Mouse (Mus musculus) embryonic facial prominence, embryonic 14.5 days (tissue): ENCODE measurements at regions not wholly inside any gene's neighbourhood (a gene's known extent, or its start where the extent isn't known, plus 50 kb on each side); places are given as distances from the start of the nearest gene placed in this dataset.

Experiments used
- ATAC-seq: fragments of 200-750 bp; cut with Nextera tagmentation; 2 replicates; pipeline ENCODE4 v1.8.0; 2017; ENCODE audit warnings: low read depth, moderate number of reproducible peaks, moderate TSS enrichment
- DNase-seq: peaks from one replicate; pipeline ENCODE4 v3.0.0-alpha.2; 2015; ENCODE audit warnings: low spot score
- H3K27ac ChIP-seq: fragments of 300-500 bp; sonication (generic); replicated peaks from 2 replicates; pipeline ENCODE4 v1.5.1; 2014; ENCODE audit warnings: low read depth, mild to moderate bottlenecking, low read length, moderate library complexity
- H3K27me3 ChIP-seq: fragments of 300-500 bp; sonication (generic); replicated peaks from 2 replicates; pipeline ENCODE4 v1.6.1; 2014; ENCODE audit warnings: low read length; ENCODE audit not compliant: control insufficient read depth, insufficient read depth
- H3K36me3 ChIP-seq: fragments of 300-500 bp; sonication (generic); 2 replicates; pipeline ENCODE4 v1.6.1; 2014; ENCODE audit warnings: low read length, mixed read lengths; ENCODE audit not compliant: control insufficient read depth, insufficient read depth
- H3K4me1 ChIP-seq: fragments of 300-500 bp; sonication (generic); 2 replicates; pipeline ENCODE4 v1.6.1; 2014; ENCODE audit warnings: antibody characterized with exemption, low read length; ENCODE audit not compliant: control insufficient read depth, insufficient read depth
- H3K4me2 ChIP-seq: fragments of 300-500 bp; sonication (generic); 2 replicates; pipeline ENCODE4 v1.6.1; 2014; ENCODE audit warnings: low read depth, mild to moderate bottlenecking, low read length, moderate library complexity, mixed read lengths
- H3K4me3 ChIP-seq: fragments of 300-500 bp; sonication (generic); 2 replicates; pipeline ENCODE4 v1.5.1; 2014; ENCODE audit warnings: low read depth, mild to moderate bottlenecking, low read length
- H3K9ac ChIP-seq: fragments of 300-500 bp; sonication (generic); 2 replicates; pipeline ENCODE4 v1.6.1; 2014; ENCODE audit warnings: low read depth, mild to moderate bottlenecking, low read length, moderate library complexity, mixed read lengths
- H3K9me3 ChIP-seq: fragments of 300-500 bp; sonication (generic); 2 replicates; pipeline ENCODE4 v1.6.1; 2016; ENCODE audit warnings: low read length; ENCODE audit not compliant: control insufficient read depth
- WGBS: fragments of 180-500 bp; shearing (Covaris S2); extraction: QIAGEN DNeasy Blood & Tissue Kit; methylation state at CpG from one replicate; pipeline ENCODE4 v1.1.7; 2014; 5-methylcytosine and 5-hydroxymethylcytosine counted together

DNA sequence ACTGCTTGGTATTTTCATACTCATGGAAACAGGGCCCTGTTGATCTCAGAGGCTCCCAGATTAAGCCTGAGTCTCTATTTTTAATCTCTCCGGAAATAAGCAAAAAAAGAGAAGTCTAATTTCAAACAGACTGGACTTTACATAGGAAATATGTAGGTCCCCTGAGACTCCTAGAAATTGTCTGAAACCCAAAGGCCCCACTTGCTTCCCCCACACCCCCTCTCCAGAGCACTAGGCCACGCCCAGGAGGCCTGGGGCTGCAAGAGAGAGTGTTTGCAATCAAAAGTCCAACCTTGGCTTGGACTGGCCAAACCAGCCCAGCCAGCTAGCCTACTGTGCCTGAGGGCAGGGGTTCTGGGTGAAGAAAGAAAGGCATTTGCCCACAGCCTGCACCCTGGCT, 111.0 kb downstream of the Zfp36l1 start:
- DNase-seq (peak; percentile 69), ATAC-seq (0 out of 2 replicates have a peak, but pooled peaks have one; percentile 38)
- no peaks in the 10 kb centered on the region for H3K9me3 ChIP-seq
- no peak overlapping the region for H3K9ac ChIP-seq
- WGBS: 39% methylated on average over 2 of the region's 2 CpGs
- no peak overlapping the region for H3K4me3 ChIP-seq
- H3K27ac ChIP-seq: peak overlapping the region; percentile 81
- H3K36me3 ChIP-seq: no peaks in the 10 kb centered on the region
- H3K4me1 ChIP-seq: peaks cover 23% of the 10 kb centered on the region
- H3K27me3 ChIP-seq: no peaks in the 10 kb centered on the region
- H3K4me2 ChIP-seq: no peak overlapping the region

DNA sequence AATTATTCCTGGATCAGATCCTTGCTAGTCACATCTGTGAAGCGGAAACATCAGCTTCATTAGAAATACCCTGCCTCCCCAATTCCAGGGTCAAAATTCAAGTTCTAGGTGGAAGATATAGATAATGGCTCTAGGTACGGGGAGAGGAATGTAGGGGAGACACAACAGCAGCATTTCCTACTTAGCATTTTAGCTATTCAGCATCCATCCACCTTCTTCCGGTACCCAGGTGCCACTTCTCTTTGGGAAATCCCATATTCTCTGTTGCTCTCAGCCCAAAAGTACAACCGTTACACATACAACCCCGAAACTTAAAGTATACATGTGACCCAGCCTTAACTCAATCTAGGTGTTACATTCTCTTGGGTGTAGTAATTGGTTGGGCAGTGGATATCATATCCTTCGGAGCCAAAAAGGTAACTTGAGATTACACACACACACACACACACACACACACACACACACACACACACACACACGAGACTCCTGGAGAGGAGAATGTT, 112.9 kb downstream of the Zfp36l1 start:
- Histone ChIP-seq H3K27me3 (no peaks in the 10 kb centered on the region), H3K4me3 (no peak overlapping the region), H3K36me3 (no peaks in the 10 kb centered on the region), H3K9me3 (no peaks in the 10 kb centered on the region), H3K9ac (no peak overlapping the region), H3K27ac (no peak overlapping the region), H3K4me1 (peaks cover 25% of the 10 kb centered on the region), H3K4me2 (no peak overlapping the region)
- DNase-seq (no peak), ATAC-seq (no peak)
- WGBS: 85% methylated on average over 7 of the region's 7 CpGs

DNA sequence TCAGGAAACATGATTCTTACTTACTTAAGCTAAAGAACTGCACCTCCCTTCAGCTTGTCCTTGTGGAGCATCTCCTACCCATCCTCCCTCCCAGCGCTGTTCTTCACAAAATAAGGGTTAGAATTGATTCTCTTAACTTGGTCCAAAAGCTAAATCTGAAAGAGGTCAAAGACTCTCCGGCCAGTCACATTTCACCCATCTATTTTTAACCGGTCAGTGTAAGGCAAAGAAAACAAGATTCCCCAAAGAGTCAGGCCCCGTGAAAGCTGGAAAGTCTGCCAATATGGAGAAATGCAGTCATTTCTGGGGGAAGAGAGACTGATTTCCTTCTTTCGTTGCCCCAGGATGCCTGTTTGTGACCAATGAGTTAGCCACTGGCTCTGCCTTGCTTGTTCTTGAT, 114.0 kb downstream of the Zfp36l1 start:
- Histone ChIP-seq H3K36me3 (no peaks in the 10 kb centered on the region), H3K27ac (no peak overlapping the region), H3K9ac (no peak overlapping the region), H3K27me3 (no peaks in the 10 kb centered on the region), H3K9me3 (no peaks in the 10 kb centered on the region), H3K4me3 (no peak overlapping the region), H3K4me2 (no peak overlapping the region), H3K4me1 (peaks cover 36% of the 10 kb centered on the region)
- WGBS: 76% methylated on average over 5 of the region's 5 CpGs
- DNase-seq (no peak), ATAC-seq (no peak)

DNA sequence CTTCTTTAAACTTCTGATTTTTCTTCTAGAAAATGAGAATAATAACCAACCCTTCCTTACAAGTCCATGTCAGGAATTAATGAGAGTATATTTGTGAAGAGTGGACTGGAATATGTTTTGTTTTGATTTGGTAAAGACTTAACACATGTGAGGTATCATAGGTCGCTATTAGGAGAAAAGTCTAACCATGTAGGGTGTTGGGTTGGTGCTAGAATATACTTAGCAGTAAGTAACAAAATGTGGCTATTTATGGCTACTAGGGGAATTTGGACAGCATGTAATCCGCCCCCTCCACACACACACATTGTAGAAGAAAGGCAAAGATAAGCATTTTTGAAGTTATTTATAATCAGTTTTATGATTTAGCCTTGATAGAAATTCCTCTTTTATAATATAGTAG, 114.5 kb downstream of the Zfp36l1 start:
- DNase-seq (no peak), ATAC-seq (no peak)
- Histone ChIP-seq H3K36me3 (no peaks in the 10 kb centered on the region), H3K4me3 (no peak overlapping the region), H3K9me3 (no peaks in the 10 kb centered on the region), H3K9ac (no peak overlapping the region), H3K27me3 (no peaks in the 10 kb centered on the region), H3K4me2 (no peak overlapping the region), H3K27ac (no peak overlapping the region), H3K4me1 (peaks cover 38% of the 10 kb centered on the region)
- WGBS: 85% methylated on average over 2 of the region's 2 CpGs

DNA sequence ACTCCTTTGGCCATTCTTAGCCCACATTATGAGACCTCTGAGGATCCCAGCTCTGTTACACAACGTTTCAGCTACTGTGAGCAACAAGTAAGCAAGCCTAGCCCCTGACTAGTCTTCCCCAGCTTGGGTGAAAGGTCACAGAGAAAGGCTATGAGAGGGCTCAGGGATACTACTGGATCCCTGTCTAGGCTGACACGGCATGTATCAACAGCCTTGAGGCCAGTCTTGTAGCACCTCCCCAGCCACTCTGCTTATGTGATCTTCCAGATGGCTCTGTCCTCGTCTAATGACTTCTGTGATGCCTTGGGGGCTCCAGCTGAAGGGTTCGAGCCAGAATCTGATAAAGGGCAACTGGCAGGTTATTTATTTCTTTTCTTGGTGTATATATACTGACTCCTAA, 115.6 kb downstream of the Zfp36l1 start:
- DNase-seq (no peak), ATAC-seq (no peak)
- H3K4me1 ChIP-seq: peaks cover 29% of the 10 kb centered on the region
- WGBS: 37% methylated on average over 4 of the region's 4 CpGs
- H3K4me2 ChIP-seq: no peak overlapping the region
- no peaks in the 10 kb centered on the region for H3K27me3 ChIP-seq
- H3K9me3 ChIP-seq: no peaks in the 10 kb centered on the region
- H3K27ac ChIP-seq: no peak overlapping the region
- no peak overlapping the region for H3K9ac ChIP-seq
- no peak overlapping the region for H3K4me3 ChIP-seq
- no peaks in the 10 kb centered on the region for H3K36me3 ChIP-seq

DNA sequence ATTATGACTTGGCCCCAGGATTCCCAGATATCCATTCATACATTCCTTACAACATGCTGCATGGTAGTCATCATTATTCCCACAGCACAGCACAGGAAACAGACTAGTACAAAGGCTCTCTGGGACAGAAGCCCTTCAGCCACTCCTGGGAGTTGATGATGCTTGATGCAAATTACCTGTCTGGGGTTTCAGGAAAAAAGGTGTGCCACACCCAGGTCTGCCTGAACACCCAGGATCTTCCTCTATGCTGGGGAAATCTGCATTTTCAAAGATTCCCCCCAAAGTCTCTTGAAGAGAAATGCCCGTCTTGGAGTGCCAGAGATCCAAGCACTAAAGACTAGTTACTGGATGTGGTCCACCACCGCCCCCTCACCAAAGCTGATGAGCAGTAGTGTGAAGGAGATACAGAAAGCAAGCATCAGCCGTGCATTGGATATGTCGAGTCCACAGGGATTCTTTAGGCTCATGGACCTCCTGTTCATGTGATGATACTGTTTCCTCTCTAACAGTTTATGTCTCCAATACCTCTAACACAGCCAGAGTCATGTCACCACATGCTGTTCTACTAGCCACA, 117.2 kb downstream of the Zfp36l1 start:
- WGBS: 79% methylated on average over 4 of the region's 4 CpGs
- H3K4me2 ChIP-seq: no peak overlapping the region
- no peaks in the 10 kb centered on the region for H3K9me3 ChIP-seq
- no peak for ATAC-seq
- no peaks in the 10 kb centered on the region for H3K36me3 ChIP-seq
- H3K9ac ChIP-seq: no peak overlapping the region
- H3K27ac ChIP-seq: no peak overlapping the region
- H3K27me3 ChIP-seq: no peaks in the 10 kb centered on the region
- H3K4me1 ChIP-seq: peaks cover 32% of the 10 kb centered on the region
- DNase-seq: no peak
- no peak overlapping the region for H3K4me3 ChIP-seq

DNA sequence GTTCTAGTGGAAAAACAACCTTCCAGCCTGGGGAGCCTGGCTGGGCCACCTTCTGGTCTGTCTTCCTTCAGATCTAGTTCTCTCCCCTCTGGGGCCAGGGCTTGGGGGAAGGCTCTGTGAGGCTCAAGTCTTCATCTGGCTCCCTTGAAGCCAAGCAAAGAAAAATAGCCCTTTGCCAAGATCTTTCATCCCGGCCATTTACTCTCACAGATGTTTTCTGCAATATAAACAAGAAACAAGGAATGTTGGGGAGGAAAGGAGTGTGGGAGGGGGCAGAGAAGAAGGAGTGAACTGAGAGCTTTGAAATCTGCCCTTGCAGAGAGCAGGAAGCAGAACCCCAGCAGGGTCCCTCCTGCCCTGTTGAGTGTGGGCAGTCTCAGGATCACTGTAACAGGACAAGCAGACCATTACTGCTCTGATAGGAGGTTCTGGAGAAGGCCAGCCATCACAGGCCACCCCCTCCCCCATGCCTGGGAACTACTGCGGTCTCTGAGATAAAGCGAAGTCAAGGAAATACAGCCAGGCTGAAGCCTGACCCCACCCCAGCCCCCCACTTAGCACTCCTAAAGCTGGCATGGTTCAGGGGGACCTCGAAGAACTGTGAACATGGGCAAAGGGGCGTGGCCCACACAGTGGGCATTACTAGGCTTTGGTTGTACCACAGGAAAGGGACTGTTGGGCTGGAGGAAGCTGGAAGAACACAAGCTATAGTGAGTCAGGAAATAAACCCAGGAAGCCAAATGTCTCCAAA, 118.8 kb downstream of the Zfp36l1 start:
- 54% methylated on average over 5 of the region's 5 CpGs for WGBS
- DNase-seq (peak; percentile 86), ATAC-seq (peak; percentile 27; the same call in 1 of the 2 replicates)
- H3K4me1 ChIP-seq: peaks cover 48% of the 10 kb centered on the region
- no peaks in the 10 kb centered on the region for H3K36me3 ChIP-seq
- peak overlapping the region; percentile 69 for H3K27ac ChIP-seq
- no peak overlapping the region for H3K4me2 ChIP-seq
- H3K9me3 ChIP-seq: no peaks in the 10 kb centered on the region
- H3K4me3 ChIP-seq: no peak overlapping the region
- no peak overlapping the region for H3K9ac ChIP-seq
- no peaks in the 10 kb centered on the region for H3K27me3 ChIP-seq

DNA sequence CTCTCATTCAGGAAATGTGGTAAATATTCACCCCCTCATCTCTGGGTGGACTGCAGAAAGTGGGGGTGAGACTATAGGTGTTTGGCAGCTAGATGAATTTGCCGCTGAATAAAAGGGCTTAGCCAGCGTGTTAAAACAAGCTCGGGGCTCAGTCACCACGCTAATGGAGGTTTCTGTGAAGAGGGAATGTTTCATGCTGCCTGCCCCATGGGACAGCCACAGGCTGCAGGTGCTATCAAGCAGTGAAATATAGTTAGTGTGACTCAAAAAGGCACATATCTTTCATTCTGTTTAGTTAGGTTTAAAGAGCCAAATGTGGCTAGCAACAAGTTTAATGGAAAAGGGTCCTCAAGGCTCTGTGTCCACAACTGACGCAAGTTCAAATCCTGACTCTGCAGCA, 121.5 kb downstream of the Zfp36l1 start:
- H3K9ac ChIP-seq: no peak overlapping the region
- DNase-seq (no peak), ATAC-seq (no peak)
- H3K9me3 ChIP-seq: no peaks in the 10 kb centered on the region
- WGBS: 37% methylated on average over 5 of the region's 5 CpGs
- H3K27me3 ChIP-seq: no peaks in the 10 kb centered on the region
- H3K4me3 ChIP-seq: no peak overlapping the region
- H3K4me2 ChIP-seq: no peak overlapping the region
- H3K36me3 ChIP-seq: no peaks in the 10 kb centered on the region
- H3K4me1 ChIP-seq: peaks cover 72% of the 10 kb centered on the region
- H3K27ac ChIP-seq: peak overlapping the region; percentile 66

DNA sequence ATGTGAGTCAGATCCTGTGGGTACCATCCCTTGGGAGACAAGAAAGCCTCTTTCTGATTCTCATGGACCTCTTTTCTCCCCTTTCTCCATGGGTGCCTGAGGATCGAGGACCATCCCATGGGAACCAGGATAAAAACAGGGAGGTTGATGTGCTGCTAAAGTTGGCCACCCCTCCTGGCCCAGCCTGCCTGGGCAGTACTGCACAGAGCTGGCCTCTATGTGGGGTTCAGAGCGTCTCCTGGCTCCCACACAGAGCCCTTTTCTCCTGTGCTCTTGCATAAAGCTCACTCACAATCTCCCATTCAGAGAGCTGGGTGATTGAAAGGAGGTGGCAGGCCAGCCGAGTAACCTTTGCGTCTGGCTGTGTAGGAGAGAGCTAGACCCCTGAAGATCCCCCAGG, 122.1 kb downstream of the Zfp36l1 start:
- Histone ChIP-seq H3K4me1 (peaks cover 77% of the 10 kb centered on the region), H3K36me3 (no peaks in the 10 kb centered on the region), H3K9ac (no peak overlapping the region), H3K27me3 (no peaks in the 10 kb centered on the region), H3K27ac (peak overlapping the region; percentile 66), H3K4me3 (no peak overlapping the region), H3K9me3 (no peaks in the 10 kb centered on the region), H3K4me2 (no peak overlapping the region)
- no peak for ATAC-seq
- DNase-seq: no peak
- 45% methylated on average over 4 of the region's 4 CpGs for WGBS
